Mouse (Mus musculus): ENCODE measurements around the gene Abcb6. TPM values are rescaled to one million over a fixed set of nuclear protein-coding genes. Genes with fewer than 3 reads are reported as not detected.

Abcb6 gene
- total and polyA plus RNA-seq, 2 experiments from 2014 or later: 17.6 to 36.0 TPM

- Histone ChIP-seq H3K36me3 (replicated peaks; ENCODE audit: control insufficient read depth, insufficient read depth, low read length) (no peaks in the 10 kb centered on the region), H3K4me3 (ENCODE audit: low read depth, low read length) (no peak overlapping the region), H3K27me3 (ENCODE audit: control insufficient read depth, insufficient read depth, low read length) (no peaks in the 10 kb centered on the region), H3K4me1 (ENCODE audit: control insufficient read depth, insufficient read depth) (no peaks in the 10 kb centered on the region), H3K9me3 (replicated peaks; ENCODE audit: control insufficient read depth, low read length) (no peaks in the 10 kb centered on the region), H3K4me2 (ENCODE audit: low read depth, low read length) (no peak overlapping the region), H3K9ac (replicated peaks; ENCODE audit: low read depth, low read length) (no peak overlapping the region), H3K27ac (ENCODE audit: low read depth) (no peak overlapping the region)
- no peak for DNase-seq (ENCODE audit: low spot score)
- no peak for TF ChIP-seq CTCF (IDR thresholded peaks at IDR 0.05; ENCODE audit: low read depth)
- no peak for ATAC-seq (ENCODE audit: insufficient read depth, low read depth)
- WGBS: 45% methylated on average over 5 of the region's 5 CpGs
These were observed 20.5 kb downstream of the Abcb6 start for GRCm38 (mm10) chr1:75159540-75160255.

GRCm38 (mm10) chr1:75158990-75159389 is 21.2 kb downstream of the Abcb6 start:
- no peak overlapping the region for H3K9ac ChIP-seq (replicated peaks; ENCODE audit: low read depth, low read length)
- no peaks in the 10 kb centered on the region for H3K36me3 ChIP-seq (replicated peaks; ENCODE audit: control insufficient read depth, insufficient read depth, low read length)
- no peak overlapping the region for H3K4me3 ChIP-seq (ENCODE audit: low read depth, low read length)
- TF ChIP-seq CTCF (IDR thresholded peaks at IDR 0.05; ENCODE audit: low read depth): no peak
- TF ChIP-seq EP300 (IDR thresholded peaks at IDR 0.05; ENCODE audit: low read depth): no peak
- H3K9me3 ChIP-seq (replicated peaks; ENCODE audit: control insufficient read depth, low read length): no peaks in the 10 kb centered on the region
- H3K4me2 ChIP-seq (ENCODE audit: low read depth, low read length): no peak overlapping the region
- no peaks in the 10 kb centered on the region for H3K4me1 ChIP-seq (ENCODE audit: control insufficient read depth, insufficient read depth)
- no peak for DNase-seq (ENCODE audit: low spot score)
- ATAC-seq (ENCODE audit: insufficient read depth, low read depth): no peak
- H3K27me3 ChIP-seq (ENCODE audit: control insufficient read depth, insufficient read depth, low read length): no peaks in the 10 kb centered on the region
- no peak overlapping the region for H3K27ac ChIP-seq (ENCODE audit: low read depth)

GRCm38 (mm10) chr1:75155837-75156236 is 24.4 kb downstream of the Abcb6 start:
- Histone ChIP-seq H3K4me2 (ENCODE audit: low read depth, low read length) (no peak overlapping the region), H3K27me3 (ENCODE audit: control insufficient read depth, insufficient read depth, low read length) (no peaks in the 10 kb centered on the region), H3K9ac (replicated peaks; ENCODE audit: low read depth, low read length) (no peak overlapping the region), H3K36me3 (replicated peaks; ENCODE audit: control insufficient read depth, insufficient read depth, low read length) (no peaks in the 10 kb centered on the region), H3K27ac (ENCODE audit: low read depth) (no peak overlapping the region), H3K4me3 (ENCODE audit: low read depth, low read length) (no peak overlapping the region), H3K4me1 (ENCODE audit: control insufficient read depth, insufficient read depth) (no peaks in the 10 kb centered on the region), H3K9me3 (replicated peaks; ENCODE audit: control insufficient read depth, low read length) (no peaks in the 10 kb centered on the region)
- no peak for DNase-seq (ENCODE audit: low spot score)
- WGBS: 24% methylated on average over 3 of the region's 3 CpGs
- no peak for ATAC-seq (ENCODE audit: insufficient read depth, low read depth)
- TF ChIP-seq EP300 (IDR thresholded peaks at IDR 0.05; ENCODE audit: low read depth): no peak
- no peak for TF ChIP-seq CTCF (IDR thresholded peaks at IDR 0.05; ENCODE audit: low read depth)

GRCm38 (mm10) chr1:75148727-75149126 is 31.5 kb downstream of the Abcb6 start:
- Histone ChIP-seq H3K36me3 (replicated peaks; ENCODE audit: control insufficient read depth, insufficient read depth, low read length) (peaks cover 53% of the 10 kb centered on the region), H3K4me2 (ENCODE audit: low read depth, low read length) (no peak overlapping the region), H3K4me3 (ENCODE audit: low read depth, low read length) (no peak overlapping the region), H3K27me3 (ENCODE audit: control insufficient read depth, insufficient read depth, low read length) (no peaks in the 10 kb centered on the region), H3K4me1 (ENCODE audit: control insufficient read depth, insufficient read depth) (no peaks in the 10 kb centered on the region), H3K27ac (ENCODE audit: low read depth) (no peak overlapping the region), H3K9me3 (replicated peaks; ENCODE audit: control insufficient read depth, low read length) (no peaks in the 10 kb centered on the region), H3K9ac (replicated peaks; ENCODE audit: low read depth, low read length) (no peak overlapping the region)
- TF ChIP-seq CTCF (IDR thresholded peaks at IDR 0.05; ENCODE audit: low read depth): no peak
- no peak for TF ChIP-seq EP300 (IDR thresholded peaks at IDR 0.05; ENCODE audit: low read depth)
- 85% methylated on average over 4 of the region's 4 CpGs for WGBS
- DNase-seq (ENCODE audit: low spot score) (no peak), ATAC-seq (ENCODE audit: insufficient read depth, low read depth) (no peak)

- TF ChIP-seq CTCF (IDR thresholded peaks at IDR 0.05; ENCODE audit: low read depth) (no peak), EP300 (IDR thresholded peaks at IDR 0.05; ENCODE audit: low read depth) (no peak)
- Histone ChIP-seq H3K27me3 (ENCODE audit: control insufficient read depth, insufficient read depth, low read length) (no peaks in the 10 kb centered on the region), H3K9ac (replicated peaks; ENCODE audit: low read depth, low read length) (no peak overlapping the region), H3K4me3 (ENCODE audit: low read depth, low read length) (no peak overlapping the region), H3K9me3 (replicated peaks; ENCODE audit: control insufficient read depth, low read length) (no peaks in the 10 kb centered on the region), H3K27ac (ENCODE audit: low read depth) (no peak overlapping the region), H3K36me3 (replicated peaks; ENCODE audit: control insufficient read depth, insufficient read depth, low read length) (peaks cover 53% of the 10 kb centered on the region), H3K4me2 (ENCODE audit: low read depth, low read length) (no peak overlapping the region), H3K4me1 (ENCODE audit: control insufficient read depth, insufficient read depth) (peaks cover 5% of the 10 kb centered on the region; the same call in 1 of the 2 replicates)
- no peak for DNase-seq (ENCODE audit: low spot score)
- no peak for ATAC-seq (ENCODE audit: insufficient read depth, low read depth)
- 69% methylated on average over 7 of the region's 7 CpGs for WGBS
These were observed 32.6 kb downstream of the Abcb6 start for GRCm38 (mm10) chr1:75147411-75148135.
